8 mouse cellular contexts compared by ENCODE assay signal in genomic region chr9:68689351-68689750, GRCm38 (mm10). TPM values are rescaled to one million over a fixed set of nuclear protein-coding genes. Genes with fewer than 3 reads are reported as not detected.
DNase-seq lines count a peak whose midpoint lies in the region; ATAC-seq lines count a peak whose summit lies in the region.

No protein-coding gene starts in this region.

- 40% methylated on average over 4 of the region's 4 CpGs for WGBS in forebrain, embryonic 11.5 days
- 35% methylated on average over 4 of the region's 4 CpGs for WGBS in forebrain, embryonic 15.5 days

- DNase-seq in forebrain, embryonic 11.5 days (ENCODE audit: low spot score), result peak; percentile 52
- DNase-seq in ovary, postnatal 14 days (ENCODE audit: low spot score), result peak; percentile 51
- no peak for DNase-seq in ovary, postnatal 36 days (ENCODE audit: low spot score)
- DNase-seq in cerebellum, postnatal 14 days, result peak; percentile 82
- peak; percentile 81 for DNase-seq in hindlimb bud, embryonic 11.5 days (ENCODE audit: extremely low spot score, low read depth, low spot score)
- DNase-seq in lung, postnatal 10 days, result peak; percentile 77
- peak; percentile 30 for DNase-seq in thymus, postnatal 4 days

- H3K27ac ChIP-seq in forebrain, embryonic 11.5 days (ENCODE audit: low read depth, low read length), result no peak overlapping the region
- H3K27ac ChIP-seq in forebrain, embryonic 15.5 days (replicated peaks), result no peak overlapping the region

- no peak overlapping the region for H3K4me2 ChIP-seq in forebrain, embryonic 11.5 days (ENCODE audit: low read depth, low read length, severe bottlenecking)
- H3K4me2 ChIP-seq in forebrain, embryonic 15.5 days (replicated peaks), result no peak overlapping the region

- no peak overlapping the region for H3K4me3 ChIP-seq in forebrain, embryonic 11.5 days (ENCODE audit: low read depth, low read length)
- no peak overlapping the region for H3K4me3 ChIP-seq in forebrain, embryonic 15.5 days

- peaks cover 6% of the 10 kb centered on the region for H3K4me1 ChIP-seq in forebrain, embryonic 11.5 days (replicated peaks; ENCODE audit: control insufficient read depth, insufficient read depth, low read length)
- H3K4me1 ChIP-seq in forebrain, embryonic 15.5 days, result peaks cover 8% of the 10 kb centered on the region; the same call in 1 of the 2 replicates

- H3K9me3 ChIP-seq in forebrain, embryonic 11.5 days (ENCODE audit: control insufficient read depth, low read length), result no peaks in the 10 kb centered on the region
- H3K9me3 ChIP-seq in forebrain, embryonic 15.5 days, result no peaks in the 10 kb centered on the region

- H3K36me3 ChIP-seq in forebrain, embryonic 11.5 days (ENCODE audit: control insufficient read depth, insufficient read depth, low read length), result no peaks in the 10 kb centered on the region
- H3K36me3 ChIP-seq in forebrain, embryonic 15.5 days, result no peaks in the 10 kb centered on the region

- H3K9ac ChIP-seq in forebrain, embryonic 11.5 days (ENCODE audit: low read length), result no peak overlapping the region
- H3K9ac ChIP-seq in forebrain, embryonic 15.5 days (replicated peaks), result no peak overlapping the region

- ATAC-seq in forebrain, embryonic 11.5 days (replicated peaks; ENCODE audit: low FRiP score), result no peak
- ATAC-seq in forebrain, embryonic 15.5 days (replicated peaks), result no peak

- no peaks in the 10 kb centered on the region; the same call in 1 of the 2 replicates for H3K27me3 ChIP-seq in forebrain, embryonic 11.5 days (ENCODE audit: control insufficient read depth, insufficient read depth, low read length)
- no peaks in the 10 kb centered on the region for H3K27me3 ChIP-seq in forebrain, embryonic 15.5 days

RNA-seq across cellular contexts. Expression of gene Rora, which starts 35.8 kb away (rescaled TPM):
- 5.7 and 6.0 TPM in 2 replicates for polyA plus RNA-seq in forebrain, embryonic 11.5 days (2014; fragmentation: Nextera tagmentation; extraction: Ambion mirVana)
- polyA plus RNA-seq in forebrain, embryonic 15.5 days (2015; fragmentation: Nextera tagmentation; extraction: Ambion mirVana), result 11.8 and 12.0 TPM in 2 replicates
